Mouse (Mus musculus) ES-E14 (cell line): Measurements from ENCODE around the gene Cntnap5c. TPM values are rescaled to one million over a fixed set of nuclear protein-coding genes. Genes with fewer than 3 reads are reported as not detected.
A peak's percentile ranks its signal among the peaks of the same experiment; 100 is the strongest.

Experiments
- DNase-seq: peaks from one replicate; pipeline ENCODE4 v3.0.0-alpha.2; 2013; ENCODE audit warnings: low read depth, low spot score
- H3K27ac ChIP-seq: 2 replicates; pipeline ENCODE4 v1.5.1; 2012; ENCODE audit warnings: low read depth, mild to moderate bottlenecking, low read length, moderate library complexity, mixed read lengths; ENCODE audit not compliant: poor library complexity, insufficient read depth, severe bottlenecking
- H3K36me3 ChIP-seq: 2 replicates; pipeline ENCODE4 v1.6.1; 2012; ENCODE audit warnings: mild to moderate bottlenecking, low read length, moderate library complexity, mixed read lengths; ENCODE audit not compliant: control insufficient read depth, poor library complexity, insufficient read depth, severe bottlenecking
- H3K4me1 ChIP-seq, 2 experiments: fragments of 150-350 bp in 1 of 2; sonication (generic) in 1 of 2; 2 replicates each; pipeline ENCODE4 v1.6.1; 2012; ENCODE audit warnings: low read length in 2 of 2, mild to moderate bottlenecking in 1 of 2, mixed read lengths in 1 of 2; ENCODE audit not compliant: control insufficient read depth in 2 of 2, insufficient read depth in 2 of 2, poor library complexity in 1 of 2
- H3K4me3 ChIP-seq, 2 experiments: fragments of 150-350 bp in 1 of 2; sonication (generic) in 1 of 2; 2 replicates each; pipeline ENCODE4 v1.5.1; 2012; ENCODE audit warnings: low read length in 2 of 2, low read depth in 1 of 2, mild to moderate bottlenecking in 1 of 2, mixed read lengths in 1 of 2; ENCODE audit not compliant: insufficient read depth in 1 of 2, poor library complexity in 1 of 2, severe bottlenecking in 1 of 2
- H3K9ac ChIP-seq: 2 replicates; pipeline ENCODE4 v1.6.1; 2012; ENCODE audit warnings: low read depth, mild to moderate bottlenecking, low read length, mixed read lengths; ENCODE audit not compliant: poor library complexity, insufficient read depth, severe bottlenecking
- H3K9me3 ChIP-seq: fragments of 150-350 bp; sonication (generic); 2 replicates; pipeline ENCODE4 v1.6.1; 2012; ENCODE audit warnings: low read depth, mild to moderate bottlenecking, low read length; ENCODE audit not compliant: control insufficient read depth, insufficient read depth
- CHD2 ChIP-seq: IDR thresholded peaks from 2 replicates; pipeline ENCODE4 v1.6.1; 2014; ENCODE audit warnings: mild to moderate bottlenecking, low read depth, low read length, inconsistent platforms
- HCFC1 ChIP-seq: IDR thresholded peaks from 2 replicates; pipeline ENCODE4 v1.6.1; 2012; ENCODE audit warnings: low read length, inconsistent platforms, borderline replicate concordance; ENCODE audit not compliant: insufficient read depth
- MAFK ChIP-seq: IDR thresholded peaks from 2 replicates; pipeline ENCODE4 v1.6.1; 2014; ENCODE audit warnings: mild to moderate bottlenecking, low read depth, low read length, inconsistent platforms; ENCODE audit not compliant: insufficient read depth
- ZC3H11A ChIP-seq: IDR thresholded peaks from 2 replicates; pipeline ENCODE4 v1.6.1; 2012; ENCODE audit warnings: low read depth, mild to moderate bottlenecking, inconsistent platforms, low read length, borderline replicate concordance
- ZNF384 ChIP-seq: IDR thresholded peaks from 2 replicates; pipeline ENCODE4 v1.6.1; 2012; ENCODE audit warnings: low read depth, low read length, inconsistent platforms
- in situ Hi-C, 2 experiments: fragments of 600-800 bp; cut with MboI; formaldehyde crosslinking; loops; one replicate each; pipeline ENCODE4 v1.15.1; 2025; ENCODE audit warnings: low sequenced_read_pairs in 2 of 2, inconsistent platforms in 1 of 2; ENCODE audit not compliant: unreplicated experiment in 2 of 2
- total RNA-seq: library from RNA; depleted of rRNA; stranded (reverse); fragments of 300-350 nt; gene quantifications from 2 replicates; pipeline ENCODE4 v1.2.3, GENCODE M21; 2012

Gene Cntnap5c
- total RNA-seq, 1 experiment = not detected

GRCm38 (mm10) chr17:57770904-57771303 lies 1.5 kb downstream of the Cntnap5c start:
- in situ Hi-C loops = loop anchor here in 1 of 2 experiments (25.0 kb wide), 1 partner anchor 1141 kb away; no protein-coding TSS in a partner anchor
- H3K9ac ChIP-seq = no peak overlapping the region
- DNase-seq = peak; percentile 40
- no peak overlapping the region for H3K4me3 ChIP-seq
- no peaks in the 10 kb centered on the region for H3K36me3 ChIP-seq
- TF ChIP-seq CHD2 (no peak), ZC3H11A (peak; percentile 56; the same call in 1 of the 2 replicates)
- H3K4me1 ChIP-seq = 0 out of 4 replicates have a peak, but pooled peaks cover 0 to 2% of the 10 kb centered on the region in 2 experiments
- no peak overlapping the region for H3K27ac ChIP-seq
- H3K9me3 ChIP-seq = no peaks in the 10 kb centered on the region

- Histone ChIP-seq H3K4me1 (no peaks in the 10 kb centered on the region), H3K36me3 (no peaks in the 10 kb centered on the region), H3K9me3 (no peaks in the 10 kb centered on the region), H3K4me3 (no peak overlapping the region), H3K9ac (no peak overlapping the region), H3K27ac (no peak overlapping the region)
- no peak for DNase-seq
- TF ChIP-seq MAFK = no peak
- TF ChIP-seq ZNF384 = no peak
- TF ChIP-seq ZC3H11A = no peak
- no peak for TF ChIP-seq CHD2
- TF ChIP-seq HCFC1 = no peak
- in situ Hi-C loops = no loop called here
These were observed 18.9 kb downstream of the Cntnap5c start for GRCm38 (mm10) chr17:57788161-57788799.

DNA sequence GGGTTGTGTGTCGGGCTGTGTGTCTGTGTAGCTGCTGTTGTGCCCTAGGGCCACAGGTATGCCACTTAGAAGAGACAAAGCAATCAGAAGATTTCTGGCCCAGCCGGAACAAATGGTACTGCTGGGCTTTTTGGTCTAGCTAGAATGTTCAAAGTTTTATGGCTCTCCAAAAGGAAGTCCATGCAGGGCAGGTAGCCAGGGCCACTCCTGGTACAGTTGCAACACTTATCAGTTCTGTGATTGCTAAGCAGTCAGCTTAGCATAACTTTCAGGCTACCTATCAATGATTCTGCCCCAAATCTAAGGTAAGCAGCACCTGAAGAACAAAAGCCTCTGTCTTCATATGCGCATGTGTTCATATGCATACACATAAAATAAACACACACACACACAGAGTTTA lies 26.0 kb downstream of the Cntnap5c start:
- no peak overlapping the region for H3K9ac ChIP-seq
- no peak overlapping the region for H3K27ac ChIP-seq
- H3K4me3 ChIP-seq = no peak overlapping the region
- TF ChIP-seq HCFC1 (no peak), MAFK (no peak), ZNF384 (no peak), ZC3H11A (no peak), CHD2 (no peak)
- DNase-seq = no peak
- H3K36me3 ChIP-seq = no peaks in the 10 kb centered on the region
- in situ Hi-C loops = no loop called here
- no peaks in the 10 kb centered on the region for H3K4me1 ChIP-seq
- H3K9me3 ChIP-seq = no peaks in the 10 kb centered on the region

- H3K4me3 ChIP-seq = no peak overlapping the region
- TF ChIP-seq MAFK (no peak), ZC3H11A (no peak), ZNF384 (no peak), CHD2 (no peak)
- H3K9ac ChIP-seq = no peak overlapping the region
- in situ Hi-C loops = no loop called here
- no peaks in the 10 kb centered on the region for H3K36me3 ChIP-seq
- H3K4me1 ChIP-seq = no peaks in the 10 kb centered on the region
- H3K9me3 ChIP-seq = no peaks in the 10 kb centered on the region
- H3K27ac ChIP-seq = no peak overlapping the region
- no peak for DNase-seq
These were observed 27.4 kb downstream of the Cntnap5c start for GRCm38 (mm10) chr17:57796668-57797311.
